Comparison of ENCODE assay signal across 7 mouse cellular contexts in genomic region chr2:166180136-166180649, GRCm38 (mm10). TPM values are rescaled to one million over a fixed set of nuclear protein-coding genes. Genes with fewer than 3 reads are reported as not detected.
DNase-seq lines count a peak whose midpoint lies in the region; ATAC-seq and TF ChIP-seq lines count a peak whose summit lies in the region.

No protein-coding gene starts in this region.

- in situ Hi-C loops in ES-E14 (cut with MboI; ENCODE audit: low sequenced_read_pairs in 2 of 2, unreplicated experiment in 2 of 2): no loop called here

- peak overlapping the region; percentile 12; the same call in 1 of the 2 replicates for H3K9ac ChIP-seq in ES-E14 (ENCODE audit: insufficient read depth, low read depth, low read length, poor library complexity, severe bottlenecking)
- no peak overlapping the region for H3K9ac ChIP-seq in liver, embryonic 13.5 days

- peak overlapping the region; percentile 6; the same call in 1 of the 2 replicates for H3K27ac ChIP-seq in ES-E14 (ENCODE audit: insufficient read depth, low read depth, low read length, poor library complexity, severe bottlenecking)
- H3K27ac ChIP-seq in liver, embryonic 13.5 days: peak overlapping the region; percentile 23; the same call in 1 of the 2 replicates

- H3K4me1 ChIP-seq in ES-E14 (ENCODE audit: control insufficient read depth in 2 of 2, insufficient read depth in 2 of 2, low read length in 2 of 2, poor library complexity in 1 of 2): peaks cover 20 to 46% of the 10 kb centered on the region in 2 experiments
- H3K4me1 ChIP-seq in liver, embryonic 13.5 days (replicated peaks): peaks cover 5% of the 10 kb centered on the region; the same call in 1 of the 2 replicates

- ATAC-seq in liver, embryonic 13.5 days (ENCODE audit: low read depth): no peak
- no peak for ATAC-seq in activated CD4-positive, CD25-positive, alpha-beta regulatory T cell, adult 4 months

- H3K4me3 ChIP-seq in ES-E14 (ENCODE audit: insufficient read depth in 1 of 2, low read depth in 1 of 2, low read length in 2 of 2, poor library complexity in 1 of 2, severe bottlenecking in 1 of 2): no peak overlapping the region
- no peak overlapping the region for H3K4me3 ChIP-seq in liver, embryonic 13.5 days (replicated peaks)

- DNase-seq in 3T3-L1 (ENCODE audit: low read depth, low spot score): peak; percentile 83
- DNase-seq in ES-E14 (ENCODE audit: low read depth, low spot score): no peak
- DNase-seq in gastrocnemius, postnatal 25 days: peak; percentile 57
- DNase-seq in liver, embryonic 13.5 days: no peak
- DNase-seq in spleen, postnatal 10 days (ENCODE audit: low spot score in 2 of 2): no peak
- DNase-seq in right cerebral cortex, postnatal 14 days: no peak

- H3K4me2 ChIP-seq in liver, embryonic 13.5 days: no peak overlapping the region

- no peaks in the 10 kb centered on the region for H3K9me3 ChIP-seq in ES-E14 (ENCODE audit: control insufficient read depth, insufficient read depth, low read depth, low read length)
- H3K9me3 ChIP-seq in liver, embryonic 13.5 days (replicated peaks): no peaks in the 10 kb centered on the region

- H3K36me3 ChIP-seq in ES-E14 (ENCODE audit: control insufficient read depth, insufficient read depth, low read length, poor library complexity, severe bottlenecking): no peaks in the 10 kb centered on the region
- H3K36me3 ChIP-seq in liver, embryonic 13.5 days: no peaks in the 10 kb centered on the region

- 50% methylated on average over 5 of the region's 5 CpGs for WGBS in liver, embryonic 13.5 days (ENCODE audit: insufficient replicate concordance)

- no peaks in the 10 kb centered on the region for H3K27me3 ChIP-seq in liver, embryonic 13.5 days

TF ChIP-seq in ES-E14, 5 proteins besides CTCF, POLR2A, EP300 and RAD21:
- TF ChIP-seq MAFK (IDR thresholded peaks at IDR 0.05; ENCODE audit: insufficient read depth, low read depth, low read length) (no peak), HCFC1 (IDR thresholded peaks at IDR 0.05; ENCODE audit: borderline replicate concordance, insufficient read depth, low read length) (no peak), ZNF384 (IDR thresholded peaks at IDR 0.05; ENCODE audit: low read depth, low read length) (no peak), ZC3H11A (IDR thresholded peaks at IDR 0.05; ENCODE audit: borderline replicate concordance, low read depth, low read length) (no peak), CHD2 (IDR thresholded peaks at IDR 0.05; ENCODE audit: low read depth, low read length) (no peak)

RNA-seq across cellular contexts. Expression of gene Sulf2, which starts 24.7 kb away (rescaled TPM):
- 102 and 164 TPM in 2 replicates for total RNA-seq in ES-E14 (2012; rRNA removed)
- 10 to 100 TPM; 11.1 to 19.3 TPM for total RNA-seq in gastrocnemius, postnatal 25 days (2021)
- 2.7 and 2.9 TPM in 2 replicates for polyA plus RNA-seq in liver, embryonic 13.5 days (2015; fragmentation: Nextera tagmentation; extraction: Ambion mirVana)
- 1 to 10 TPM; 1.3 to 1.5 TPM for polyA plus RNA-seq in activated CD4-positive, CD25-positive, alpha-beta regulatory T cell, adult 4 months (2017; shearing (Covaris generic))

Comparison
In these comparisons a context has a peak if more than half of its experiments do, and no peak if none do; other contexts are left out.
1. DNase-seq: peak in 3T3-L1 (single experiment) and gastrocnemius, postnatal 25 days (single experiment); none in ES-E14 (single experiment), liver, embryonic 13.5 days (single experiment), spleen, postnatal 10 days (0 of 2) and right cerebral cortex, postnatal 14 days (single experiment).